Mouse (Mus musculus) adrenal gland, adult 8-10 months (tissue): ENCODE measurements around the gene Olig3. TPM values are rescaled to one million over a fixed set of nuclear protein-coding genes. Genes with fewer than 3 reads are reported as not detected.

ENCODE experiments used
- DNase-seq: peaks from one replicate; pipeline ENCODE4 v3.0.0; 2022
- total RNA-seq, 4 experiments: library from RNA; stranded (reverse); gene quantifications; 2 replicates each; pipeline ENCODE4 v1.2.4; 2022

Olig3 gene
- total RNA-seq, result not detected

- no peak for DNase-seq
Measured at GRCm38 (mm10) chr10:19356071-19356583, at the start of gene Olig3. TSS of gene Olig3 (plus strand) at chr10:19356533.

GRCm38 (mm10) chr10:19309681-19310395, 46.5 kb upstream of the Olig3 start:
- no peak for DNase-seq

- no peak for DNase-seq
Measured at GRCm38 (mm10) chr10:19310471-19310870, 45.9 kb upstream of the Olig3 start.

GRCm38 (mm10) chr10:19317962-19318812, 38.1 kb upstream of the Olig3 start:
- no peak for DNase-seq

GRCm38 (mm10) chr10:19321781-19322180, 34.6 kb upstream of the Olig3 start:
- no peak for DNase-seq

- no peak for DNase-seq
Measured at GRCm38 (mm10) chr10:19329191-19329777, 27.0 kb upstream of the Olig3 start.

- DNase-seq, result no peak
Measured at GRCm38 (mm10) chr10:19333425-19333824, 22.9 kb upstream of the Olig3 start.

GRCm38 (mm10) chr10:19338695-19339630, 17.4 kb upstream of the Olig3 start:
- DNase-seq, result no peak

- no peak for DNase-seq
Measured at GRCm38 (mm10) chr10:19344039-19344438, 12.3 kb upstream of the Olig3 start.

- DNase-seq, result no peak
Measured at GRCm38 (mm10) chr10:19349326-19349725, 7.0 kb upstream of the Olig3 start.

GRCm38 (mm10) chr10:19352006-19352877, 4.1 kb upstream of the Olig3 start:
- no peak for DNase-seq

- DNase-seq, result no peak
Measured at GRCm38 (mm10) chr10:19352878-19353301, 3.4 kb upstream of the Olig3 start.

- no peak for DNase-seq
Measured at GRCm38 (mm10) chr10:19353631-19354030, 2.7 kb upstream of the Olig3 start.

- no peak for DNase-seq
Measured at GRCm38 (mm10) chr10:19354146-19354545, 2.2 kb upstream of the Olig3 start.

GRCm38 (mm10) chr10:19355076-19355475, 1.3 kb upstream of the Olig3 start:
- no peak for DNase-seq

GRCm38 (mm10) chr10:19356720-19357641, 648 bp downstream of the Olig3 start:
- DNase-seq, result no peak

- no peak for DNase-seq
Measured at GRCm38 (mm10) chr10:19357848-19358247, 1.5 kb downstream of the Olig3 start.

- DNase-seq, result no peak
Measured at GRCm38 (mm10) chr10:19360446-19361300, 4.3 kb downstream of the Olig3 start.
